Mouse (Mus musculus): Measurements from ENCODE around the gene Cmss1. TPM values are rescaled to one million over a fixed set of nuclear protein-coding genes. Genes with fewer than 3 reads are reported as not detected.

The Cmss1 gene
- polyA plus RNA-seq (2014; fragmentation: Illumina TruSeq; extraction: RNeasy Lipid Tissue Mini Kit (QIAGEN cat#74804); ENCODE audit: low read depth, low replicate concordance) = 11.5 TPM

GRCm38 (mm10) chr16:57606444-57607227, at the start of gene Cmss1:
Gene Cmss1 (minus strand): TSS chr16:57606864.

GRCm38 (mm10) chr16:57352751-57353150, 253.9 kb downstream of the Cmss1 start, which contains the start of gene Filip1l:
Gene Filip1l (plus strand): TSS chr16:57353093.

GRCm38 (mm10) chr16:57292765-57293164, 313.9 kb downstream of the Cmss1 start, which contains the start of gene Tmem30c:
Gene Tmem30c (minus strand): TSS chr16:57292865.

Other genes with a start within 250 kb of the Cmss1 start
- 5.9 TPM for gene Col8a1, start 147.9 kb upstream of the Cmss1 start, polyA plus RNA-seq (2014; fragmentation: Illumina TruSeq; extraction: RNeasy Lipid Tissue Mini Kit (QIAGEN cat#74804); ENCODE audit: low read depth, low replicate concordance)